Mouse (Mus musculus) stomach, embryonic 16.5 days (tissue): ENCODE measurements around the gene Sln. TPM values are rescaled to one million over a fixed set of nuclear protein-coding genes. Genes with fewer than 3 reads are reported as not detected.

Experiments
- ATAC-seq: fragments of 200-750 bp; cut with Nextera tagmentation; 2 replicates; pipeline ENCODE4 v1.8.0; 2017; ENCODE audit warnings: moderate number of reproducible peaks, moderate TSS enrichment; ENCODE audit not compliant: insufficient read depth, low FRiP score
- H3K27ac ChIP-seq: fragments of 300-500 bp; sonication (generic); 2 replicates; pipeline ENCODE4 v1.5.1; 2014; ENCODE audit warnings: low read length
- H3K27me3 ChIP-seq: fragments of 300-500 bp; sonication (generic); 2 replicates; pipeline ENCODE4 v1.6.1; 2014; ENCODE audit warnings: low read length, control low read depth, mixed read lengths; ENCODE audit not compliant: control insufficient read depth, insufficient read depth
- H3K36me3 ChIP-seq: fragments of 300-500 bp; sonication (generic); 2 replicates; pipeline ENCODE4 v1.6.1; 2014; ENCODE audit warnings: low read length; ENCODE audit not compliant: control insufficient read depth, insufficient read depth
- H3K4me1 ChIP-seq: fragments of 300-500 bp; sonication (generic); 2 replicates; pipeline ENCODE4 v1.6.1; 2014; ENCODE audit warnings: low read length, control low read depth, mixed read lengths; ENCODE audit not compliant: control insufficient read depth, insufficient read depth
- H3K4me2 ChIP-seq: fragments of 300-500 bp; sonication (generic); 2 replicates; pipeline ENCODE4 v1.6.1; 2014; ENCODE audit warnings: low read depth, low read length, mixed read lengths
- H3K4me3 ChIP-seq: fragments of 300-500 bp; sonication (generic); replicated peaks from 2 replicates; pipeline ENCODE4 v1.5.1; 2014; ENCODE audit warnings: mild to moderate bottlenecking, low read length
- H3K9ac ChIP-seq: fragments of 300-500 bp; sonication (generic); 2 replicates; pipeline ENCODE4 v1.6.1; 2014; ENCODE audit warnings: low read length
- H3K9me3 ChIP-seq: fragments of 300-500 bp; sonication (generic); replicated peaks from 2 replicates; pipeline ENCODE4 v1.6.1; 2016; ENCODE audit warnings: low read length, control low read depth; ENCODE audit not compliant: control insufficient read depth
- WGBS: fragments of 180-500 bp; shearing (Covaris S2); extraction: QIAGEN DNeasy Blood & Tissue Kit; methylation state at CpG from one replicate; pipeline ENCODE4 v1.1.7; 2014; 5-methylcytosine and 5-hydroxymethylcytosine counted together
- polyA plus RNA-seq: library from polyadenylated mRNA; unstranded; fragments of >200 nt; fragmentation: Nextera tagmentation; extraction: Ambion mirVana; gene quantifications from 2 replicates; pipeline ENCODE4 v1.2.1, GENCODE M21; 2015

Sln gene
- polyA plus RNA-seq, 1 experiment from 2014 or later, result 74.3 TPM

DNA sequence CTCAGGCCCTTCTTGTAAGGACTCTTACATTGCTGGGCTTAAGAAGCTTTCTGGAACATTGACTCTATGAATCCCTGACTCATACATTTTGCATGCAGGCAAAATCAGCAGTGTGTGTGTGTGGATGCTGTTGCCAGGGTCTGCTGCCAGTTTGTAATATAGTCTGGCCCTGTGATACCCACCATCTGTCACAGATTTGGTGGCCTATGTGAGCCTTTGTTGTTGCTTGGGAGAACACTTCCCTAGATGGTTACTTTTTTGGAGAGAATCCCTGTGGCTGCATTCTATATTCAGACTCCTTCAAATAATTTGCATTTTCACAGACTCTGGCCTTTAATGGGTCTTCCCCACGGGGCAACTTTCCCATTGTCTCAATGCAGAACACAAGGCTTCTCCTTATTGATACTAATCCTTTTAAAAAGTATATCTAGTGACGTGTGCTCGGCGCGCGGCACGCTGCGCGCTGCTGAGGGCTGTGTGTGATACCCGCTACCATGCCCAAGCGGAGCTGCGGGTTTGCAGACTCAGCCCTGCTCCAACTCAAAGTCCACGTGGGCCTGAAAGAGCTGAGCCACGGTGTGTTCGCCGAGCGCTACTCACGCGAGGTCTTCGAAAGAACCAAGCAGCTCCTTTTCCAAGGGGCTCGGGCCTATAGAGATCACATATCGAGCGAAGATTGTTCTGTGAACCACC is 33.8 kb downstream of the Sln start:
- no peaks in the 10 kb centered on the region for H3K27me3 ChIP-seq
- H3K9me3 ChIP-seq, result no peaks in the 10 kb centered on the region
- no peak overlapping the region for H3K9ac ChIP-seq
- H3K4me1 ChIP-seq, result no peaks in the 10 kb centered on the region
- H3K27ac ChIP-seq, result no peak overlapping the region
- no peak overlapping the region for H3K4me2 ChIP-seq
- WGBS, result 92% methylated on average over 23 of the region's 23 CpGs
- no peak overlapping the region for H3K4me3 ChIP-seq
- no peak for ATAC-seq
- H3K36me3 ChIP-seq, result no peaks in the 10 kb centered on the region

GRCm38 (mm10) chr9:53890075-53890474 is 40.1 kb downstream of the Sln start:
- no peak overlapping the region for H3K4me2 ChIP-seq
- H3K27me3 ChIP-seq, result no peaks in the 10 kb centered on the region
- H3K36me3 ChIP-seq, result no peaks in the 10 kb centered on the region
- no peak overlapping the region for H3K4me3 ChIP-seq
- no peak overlapping the region for H3K27ac ChIP-seq
- H3K9me3 ChIP-seq, result no peaks in the 10 kb centered on the region
- no peaks in the 10 kb centered on the region for H3K4me1 ChIP-seq
- no peak overlapping the region for H3K9ac ChIP-seq
- WGBS, result 3% methylated on average over 1 of the region's 1 CpGs
- no peak for ATAC-seq

- Histone ChIP-seq H3K4me2 (no peak overlapping the region), H3K4me1 (no peaks in the 10 kb centered on the region), H3K4me3 (no peak overlapping the region), H3K9me3 (no peaks in the 10 kb centered on the region), H3K27ac (no peak overlapping the region), H3K9ac (no peak overlapping the region), H3K36me3 (no peaks in the 10 kb centered on the region), H3K27me3 (no peaks in the 10 kb centered on the region)
- no peak for ATAC-seq
- whole genome bisulfite sequencing, result 71% methylated on average over 7 of the region's 7 CpGs
These were observed 45.9 kb downstream of the Sln start for GRCm38 (mm10) chr9:53895827-53896226.

GRCm38 (mm10) chr9:53899836-53900235 is 49.9 kb downstream of the Sln start:
- no peaks in the 10 kb centered on the region for H3K36me3 ChIP-seq
- no peak overlapping the region for H3K4me2 ChIP-seq
- no peaks in the 10 kb centered on the region for H3K9me3 ChIP-seq
- no peak overlapping the region for H3K27ac ChIP-seq
- no peaks in the 10 kb centered on the region for H3K27me3 ChIP-seq
- 83% methylated on average over 6 of the region's 6 CpGs for WGBS
- no peaks in the 10 kb centered on the region for H3K4me1 ChIP-seq
- H3K9ac ChIP-seq, result no peak overlapping the region
- H3K4me3 ChIP-seq, result no peak overlapping the region
- no peak for ATAC-seq

GRCm38 (mm10) chr9:53903215-53903842 is 53.4 kb downstream of the Sln start:
- Histone ChIP-seq H3K4me1 (no peaks in the 10 kb centered on the region), H3K27me3 (no peaks in the 10 kb centered on the region), H3K9ac (no peak overlapping the region), H3K9me3 (no peaks in the 10 kb centered on the region), H3K4me2 (no peak overlapping the region), H3K4me3 (no peak overlapping the region), H3K27ac (no peak overlapping the region), H3K36me3 (no peaks in the 10 kb centered on the region)
- no peak for ATAC-seq
- WGBS, result 90% methylated on average over 7 of the region's 7 CpGs

Other genes with a start within 250 kb of the Sln start
- 120 and 141 TPM in 2 replicates for gene Acat1, start 239.8 kb upstream of the Sln start, polyA plus RNA-seq
- gene Cul5, start 180.2 kb upstream of the Sln start, polyA plus RNA-seq, result 21.8 and 22.3 TPM in 2 replicates
- 0.40 and 0.51 TPM in 2 replicates for gene Rab39, start 143.9 kb upstream of the Sln start, polyA plus RNA-seq
- 7.9 and 9.4 TPM in 2 replicates for gene Slc35f2, start 78.6 kb upstream of the Sln start, polyA plus RNA-seq
- 0.27 and 0.92 TPM in 2 replicates for gene Elmod1, start 125.1 kb downstream of the Sln start, polyA plus RNA-seq
- 0.05 and 0.21 TPM in 2 replicates for gene Tnfaip8l3, start 218.2 kb downstream of the Sln start, polyA plus RNA-seq